Mouse (Mus musculus): ENCODE results near the gene Ak7.

Gene Ak7

DNA sequence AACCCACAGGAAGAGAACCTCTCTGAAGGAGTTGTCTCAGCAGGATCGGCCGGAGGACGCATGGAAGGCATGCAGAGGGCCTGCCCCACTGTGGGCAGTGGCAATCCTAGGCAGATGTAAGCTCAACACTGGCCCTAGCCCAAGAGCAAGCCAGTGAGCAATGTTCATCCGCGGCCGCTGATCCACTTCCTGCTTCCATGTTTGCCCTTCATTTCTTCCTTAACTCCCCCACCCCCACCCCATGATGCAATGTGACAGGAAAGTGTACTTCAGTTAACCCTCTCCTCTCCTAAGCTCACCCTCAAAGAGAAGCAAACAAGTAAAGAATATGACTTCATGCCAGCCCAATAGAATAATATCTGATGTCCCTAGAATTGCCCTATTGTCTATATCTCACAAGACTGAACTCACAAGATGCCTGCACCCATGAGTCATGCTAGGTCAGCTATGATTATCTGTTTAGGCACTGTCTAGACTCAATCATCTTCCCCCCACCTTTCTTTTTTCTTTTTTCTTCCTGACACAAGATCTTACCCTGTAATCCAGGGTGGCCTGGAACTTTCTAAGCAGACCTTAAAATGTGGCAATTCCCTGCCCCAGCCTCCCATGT is 25.2 kb downstream of the Ak7 start:
- no peak for DNase-seq

- no peak for DNase-seq
These were observed 27.8 kb downstream of the Ak7 start for GRCm38 (mm10) chr12:105733370-105734159.

GRCm38 (mm10) chr12:105735226-105735888 is 29.6 kb downstream of the Ak7 start:
- DNase-seq = no peak

GRCm38 (mm10) chr12:105735889-105736251 is 30.1 kb downstream of the Ak7 start:
- DNase-seq = no peak

DNA sequence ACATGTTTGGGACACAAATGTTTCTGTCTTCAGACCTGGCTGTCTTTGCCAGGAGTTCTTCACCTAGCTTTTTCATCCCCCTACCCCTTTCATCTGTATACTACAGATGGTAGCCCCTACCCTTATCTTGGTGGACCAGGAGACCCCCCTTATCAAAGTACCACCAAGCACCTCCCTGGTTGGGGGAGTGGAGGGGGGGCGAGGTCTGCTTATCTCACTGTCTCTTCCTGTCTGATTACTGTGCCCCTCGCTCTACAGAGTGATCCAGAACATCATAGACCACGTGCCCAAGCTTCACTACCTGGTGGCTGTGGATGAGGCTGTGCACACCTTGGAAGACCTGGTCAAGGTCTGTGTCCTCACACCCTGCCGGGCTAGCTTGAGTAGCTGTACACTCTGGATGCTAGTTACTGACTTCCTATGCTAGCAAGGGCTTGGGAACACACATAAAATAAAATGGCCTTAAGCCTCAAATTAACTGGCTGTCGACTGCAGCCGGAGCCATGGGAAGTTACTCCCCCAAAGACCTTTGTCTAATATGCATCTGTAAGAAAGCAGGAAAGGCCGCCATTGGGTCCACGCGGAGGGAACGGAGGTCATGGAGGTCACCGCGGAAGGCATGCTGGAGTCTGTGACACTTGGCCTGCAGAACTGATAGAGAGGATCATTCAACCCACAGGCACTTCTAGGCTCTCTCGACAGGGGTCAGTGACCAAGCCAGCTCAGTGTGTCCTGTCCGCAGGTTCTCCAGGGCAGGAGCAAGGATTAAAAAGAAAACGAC is 32.7 kb downstream of the Ak7 start:
- DNase-seq = no peak

DNA sequence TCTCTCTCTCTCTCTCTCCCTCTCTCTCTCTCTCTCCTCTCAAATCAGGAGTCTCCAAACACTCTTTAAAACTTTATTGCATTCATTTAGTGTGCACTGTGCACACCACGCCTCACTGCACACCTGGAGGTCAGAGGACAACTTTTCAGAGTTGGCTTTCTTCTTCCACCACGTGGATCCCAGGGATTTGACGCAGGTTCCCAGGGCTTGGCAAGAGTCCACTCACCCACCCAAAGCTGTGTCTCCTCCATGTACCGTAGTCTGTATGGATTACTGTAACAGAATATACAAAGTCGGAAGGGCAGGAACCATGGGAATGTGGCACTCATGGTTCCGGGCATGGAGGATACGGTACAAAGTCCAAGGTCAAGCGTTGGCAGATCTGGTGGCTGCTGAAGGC is 33.9 kb downstream of the Ak7 start:
- no peak for DNase-seq

- DNase-seq = no peak
These were observed 42.3 kb downstream of the Ak7 start for GRCm38 (mm10) chr12:105748114-105748513.

DNA sequence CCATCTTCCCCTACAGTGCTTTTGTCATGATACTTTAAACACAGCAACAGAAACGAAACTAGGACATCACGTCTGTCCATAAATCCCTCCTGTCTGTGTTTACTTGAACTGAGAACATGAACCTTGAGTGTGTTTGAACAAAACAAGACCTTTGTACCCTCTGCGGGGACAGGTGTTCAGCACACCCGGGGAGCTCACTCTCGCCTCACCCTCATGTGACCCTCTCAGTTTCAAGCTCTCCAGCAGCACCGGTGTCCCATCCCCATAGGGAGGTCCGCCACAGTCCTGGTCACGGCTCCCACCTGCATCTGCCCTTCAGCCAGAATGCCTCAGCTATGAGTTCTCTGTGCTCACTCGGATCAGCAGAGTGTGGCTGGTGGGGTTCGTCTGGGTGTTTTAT is 48.0 kb downstream of the Ak7 start:
- no peak for DNase-seq

GRCm38 (mm10) chr12:105757816-105758497 is 52.2 kb downstream of the Ak7 start:
- DNase-seq = no peak

GRCm38 (mm10) chr12:105758911-105759310 is 53.1 kb downstream of the Ak7 start:
- DNase-seq = no peak

DNA sequence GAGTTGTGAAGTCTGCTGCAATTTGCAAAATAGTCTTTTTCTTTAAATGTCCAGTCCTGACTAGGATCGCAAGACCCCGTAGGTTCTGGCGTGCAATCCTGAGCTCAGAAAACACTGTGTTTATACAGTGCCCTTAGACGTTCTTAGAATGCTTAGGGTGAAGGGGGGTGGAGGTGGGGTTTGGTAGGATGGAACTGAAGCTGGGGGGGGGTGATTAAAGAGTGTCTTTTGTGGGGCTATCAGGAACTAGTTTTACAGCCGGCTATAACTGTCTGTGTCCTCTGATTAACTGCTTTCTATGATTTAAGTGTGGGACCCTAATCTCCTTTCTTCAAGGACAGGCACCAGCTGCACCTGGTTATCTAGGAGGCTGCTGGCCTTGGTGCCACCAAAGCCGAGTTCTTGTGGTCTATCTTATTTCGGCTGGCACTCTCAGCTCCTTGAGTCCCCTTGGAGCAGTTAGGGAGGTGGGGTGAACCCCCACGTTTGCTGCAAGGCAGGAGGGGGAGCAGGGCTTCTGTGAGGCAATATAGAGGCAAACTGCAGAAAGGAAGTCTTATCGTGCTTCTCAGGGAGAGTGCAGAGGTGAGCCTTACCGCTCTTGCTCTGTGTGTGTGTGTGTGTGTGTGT is 54.2 kb downstream of the Ak7 start:
- no peak for DNase-seq

DNA sequence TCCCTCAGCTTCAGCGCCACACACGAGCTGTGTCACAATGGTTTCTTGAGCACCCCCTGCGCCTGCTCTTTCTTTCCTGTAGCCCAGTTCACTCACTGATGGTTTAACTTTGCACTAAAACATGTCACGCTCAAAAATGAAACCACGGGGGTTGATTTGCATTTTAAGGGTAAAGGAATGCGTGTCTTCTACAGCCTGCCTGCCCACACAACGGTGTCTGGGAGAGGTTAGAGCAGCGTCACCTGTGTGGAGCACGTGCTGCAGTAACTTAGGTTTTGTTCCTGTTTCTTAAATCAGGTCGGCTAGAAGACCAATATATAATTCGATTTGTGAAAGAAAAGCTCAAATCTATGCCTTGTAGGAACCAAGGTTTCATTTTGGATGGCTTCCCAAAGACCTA is 55.4 kb downstream of the Ak7 start:
- no peak for DNase-seq

DNA sequence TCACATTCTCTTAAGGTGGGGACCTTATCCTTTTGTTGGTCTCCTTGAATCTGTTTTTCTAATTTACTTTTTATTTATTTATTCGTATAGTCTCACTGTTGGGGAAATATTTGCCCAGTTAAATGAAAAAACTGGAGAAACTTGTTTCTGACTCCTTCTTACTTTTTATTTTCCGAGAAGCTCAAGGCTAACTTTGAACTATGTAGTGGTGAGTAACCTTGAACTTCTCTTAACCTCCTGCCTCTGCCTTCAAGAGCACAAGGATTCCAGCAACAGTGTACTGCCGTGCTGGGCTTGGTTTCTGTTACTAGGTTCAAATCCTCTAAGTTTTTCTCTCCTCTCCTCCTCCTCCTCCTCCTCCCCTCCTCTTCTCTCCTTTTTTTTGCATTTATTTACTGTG is 55.9 kb downstream of the Ak7 start:
- no peak for DNase-seq

DNA sequence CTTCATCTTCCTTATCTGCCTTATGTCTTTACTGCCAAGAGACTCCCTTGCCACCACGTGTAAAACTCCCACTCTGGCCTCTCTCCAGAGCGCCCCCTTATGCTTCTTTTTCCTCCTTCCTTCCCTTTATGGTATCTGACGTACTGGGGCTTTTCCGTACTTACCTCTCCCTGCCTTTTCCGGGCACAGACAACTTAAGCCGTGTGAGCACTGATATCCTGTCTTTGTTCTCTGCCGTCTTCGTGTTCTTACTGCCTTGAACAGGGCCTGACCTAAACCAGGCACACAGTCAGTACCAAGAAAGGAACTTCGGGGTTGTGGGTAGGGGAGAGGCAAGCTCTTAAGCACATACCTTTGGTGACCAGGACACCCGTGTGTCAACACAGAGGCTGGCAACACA is 63.9 kb downstream of the Ak7 start:
- no peak for DNase-seq

DNA sequence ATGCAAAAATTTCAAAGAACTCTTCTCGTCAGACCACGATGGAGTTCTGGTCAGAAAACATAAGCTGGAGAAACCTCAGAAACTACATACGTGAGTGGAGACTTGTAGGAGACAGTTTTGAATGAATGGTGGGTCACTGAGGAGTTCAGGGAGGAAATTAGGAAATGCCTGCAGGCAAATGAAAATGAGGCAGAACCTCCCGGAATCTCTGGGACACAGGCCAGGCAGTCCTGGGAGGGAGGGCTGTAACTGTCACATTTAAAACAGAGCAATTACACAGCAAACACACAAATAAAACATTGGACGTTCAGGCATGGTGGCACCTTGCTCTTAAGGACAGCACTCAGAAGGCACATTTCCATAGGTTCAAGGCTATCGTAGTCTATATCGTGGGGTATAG is 69.1 kb downstream of the Ak7 start:
- DNase-seq = no peak

DNA sequence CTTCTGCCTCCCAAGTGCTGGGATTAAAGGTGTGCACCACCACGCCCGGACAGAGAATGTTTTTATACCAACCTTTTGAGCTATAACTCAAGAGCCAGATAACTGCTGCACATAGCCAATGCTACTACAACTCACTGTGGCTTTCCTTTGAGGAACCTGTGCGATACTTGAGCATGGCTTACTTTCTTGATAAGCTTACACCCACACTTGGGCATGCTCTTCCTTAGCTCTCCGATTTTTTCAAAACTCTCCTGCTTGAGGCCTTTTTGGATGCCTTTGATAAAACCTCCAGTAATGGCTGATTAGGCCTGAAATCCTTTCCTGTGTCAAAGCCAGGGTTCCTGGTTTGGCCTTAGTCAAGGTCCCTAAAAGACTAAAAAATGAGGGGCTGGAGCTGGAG is 71.9 kb downstream of the Ak7 start:
- no peak for DNase-seq

GRCm38 (mm10) chr12:105784196-105784999 is 78.6 kb downstream of the Ak7 start, which contains the start of gene Papola:
Gene Papola, plus strand, starts transcription at chr12:105784694.
- peak; percentile 87 for DNase-seq

- no peak for DNase-seq
These were observed 79.4 kb downstream of the Ak7 start for GRCm38 (mm10) chr12:105785000-105785774.

DNA sequence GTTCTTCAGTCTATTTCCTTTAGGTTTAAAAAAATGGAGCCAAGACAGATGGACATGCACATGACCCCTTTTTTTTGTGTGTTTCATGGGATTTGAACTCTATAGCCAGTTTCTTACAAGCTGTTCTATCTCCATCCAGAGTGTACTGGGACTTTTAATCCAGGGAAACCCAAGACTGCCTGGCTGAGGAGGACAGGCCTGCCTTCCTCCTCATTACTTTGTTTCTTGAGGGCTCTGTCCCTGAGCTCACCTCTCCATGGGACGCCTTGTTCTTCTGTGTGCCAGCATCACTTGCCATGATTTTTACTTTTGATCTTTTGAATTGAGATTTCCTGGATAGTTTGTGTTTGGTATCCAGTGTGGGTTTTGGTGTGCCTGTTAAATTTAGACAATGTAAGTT is 80.3 kb downstream of the Ak7 start:
- no peak for DNase-seq

DNA sequence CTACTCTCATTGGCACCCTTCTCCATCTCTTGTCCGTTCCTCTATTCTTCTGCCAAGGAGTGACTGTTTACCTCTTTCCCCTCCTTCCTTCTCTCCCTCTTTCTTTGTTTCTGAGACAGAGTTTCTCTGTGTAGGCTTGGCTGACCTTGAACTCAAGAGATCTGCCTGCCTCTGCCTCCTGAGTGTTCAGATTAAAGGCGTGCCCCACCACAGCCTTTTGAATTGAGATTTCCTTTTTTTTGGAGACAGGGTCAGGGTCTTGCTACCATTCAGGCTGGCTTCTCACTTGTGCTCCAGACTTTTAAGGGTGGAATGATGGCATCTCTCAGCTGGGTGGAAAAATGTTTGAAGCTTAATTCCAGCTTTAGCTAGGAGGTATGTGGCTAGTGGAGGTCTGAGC is 81.8 kb downstream of the Ak7 start:
- DNase-seq = no peak

DNA sequence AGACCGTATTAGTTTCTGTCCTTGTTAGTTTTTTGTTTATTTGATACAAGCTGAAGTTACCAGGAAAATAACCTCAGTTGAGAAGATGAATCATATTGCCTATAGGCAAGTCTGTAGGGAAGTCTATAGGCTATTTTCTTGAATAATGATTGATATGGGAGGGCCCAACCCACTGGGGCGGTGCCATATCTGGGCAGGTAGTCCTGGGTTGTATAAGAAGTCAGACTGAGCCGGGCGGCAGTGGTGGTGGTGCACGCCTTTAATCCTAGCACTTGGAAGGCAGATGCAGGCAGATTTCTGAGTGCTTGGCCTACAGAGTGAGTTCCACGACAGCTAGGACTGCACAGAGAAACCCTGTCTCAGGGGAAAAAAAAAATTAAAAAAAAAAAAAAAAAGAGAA is 84.1 kb downstream of the Ak7 start:
- no peak for DNase-seq
